Mouse (Mus musculus) cerebellum, postnatal 14 days (tissue): ENCODE data around the gene Echs1.
A peak's percentile ranks its signal among the peaks of the same experiment; 100 is the strongest.
"Not testable (repeated sequence)": the region's sequence is repeated elsewhere in the genome, so short reads cannot be mapped to it uniquely, and the experiment has no call there.

Experiments
- DNase-seq, 2 experiments: peaks; one replicate each; pipeline ENCODE4 v3.0.0; 2021; ENCODE audit warnings: mixed read lengths in 2 of 2

Gene Echs1

GRCm38 (mm10) chr7:140116329-140117054, at the start of gene Echs1:
TSS of gene Echs1 (minus strand) at chr7:140116476.
- peak; percentile 87 for DNase-seq

DNA sequence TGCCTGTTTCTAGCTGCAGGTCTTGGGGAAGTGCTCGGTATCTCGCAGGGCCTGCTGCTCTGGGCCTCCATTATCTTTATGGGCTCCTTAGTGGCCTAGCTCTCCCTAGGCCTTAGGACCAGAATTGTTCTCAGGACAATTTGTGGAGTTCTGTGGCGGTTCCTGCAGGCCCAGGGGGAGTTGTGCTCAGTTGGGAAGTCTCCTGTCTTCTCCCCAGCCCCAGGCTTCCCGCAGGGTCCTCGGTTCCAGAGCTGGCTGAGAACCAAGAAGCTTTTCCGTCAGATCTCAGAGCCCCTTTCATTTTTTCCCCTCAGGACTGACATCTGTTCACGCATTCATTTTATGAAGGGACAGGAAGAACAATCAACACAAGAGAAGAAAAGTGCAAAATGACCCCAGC, 48.4 kb upstream of the Echs1 start, which contains the start of gene Olfr522:
TSS of gene Olfr522 (minus strand) at position 101 of the 400 bp plus-strand sequence.
- no peak for DNase-seq

GRCm38 (mm10) chr7:140160363-140160762, 44.1 kb upstream of the Echs1 start:
- no peak for DNase-seq

- DNase-seq, result peak; percentile 81 to 86
Measured at GRCm38 (mm10) chr7:140154218-140154927, 38.1 kb upstream of the Echs1 start, which contains the start of gene Sprn. TSS of gene Sprn (minus strand) at chr7:140154877.

GRCm38 (mm10) chr7:140153829-140154217, 37.5 kb upstream of the Echs1 start:
- no peak for DNase-seq

DNA sequence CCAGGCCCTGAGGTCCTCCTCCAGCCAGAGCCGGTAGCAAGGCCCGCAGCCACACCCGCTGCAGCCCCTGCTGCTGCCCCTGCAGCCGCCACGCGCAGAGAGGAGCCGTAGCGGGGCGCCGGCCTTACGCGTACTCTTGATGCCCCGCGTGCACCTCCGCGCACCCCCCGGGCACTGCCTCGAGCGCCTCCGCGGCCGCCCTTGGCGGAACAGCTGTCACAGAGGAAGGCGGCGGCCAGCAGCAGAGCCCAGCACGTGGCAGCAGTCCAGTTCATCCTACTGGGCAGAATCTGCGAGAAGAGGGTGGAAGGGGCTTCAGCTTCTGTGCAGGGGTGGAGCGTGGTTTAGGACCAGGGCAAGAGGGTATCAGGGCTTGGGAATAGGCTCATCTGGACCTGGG, 37.1 kb upstream of the Echs1 start:
- peak; percentile 75 to 81 for DNase-seq

- no peak for DNase-seq
Measured at GRCm38 (mm10) chr7:140144550-140144949, 28.3 kb upstream of the Echs1 start.

GRCm38 (mm10) chr7:140141350-140141749, 25.1 kb upstream of the Echs1 start:
- peak; percentile 78 to 83 for DNase-seq

GRCm38 (mm10) chr7:140138021-140138310, 21.7 kb upstream of the Echs1 start:
- no peak for DNase-seq

DNA sequence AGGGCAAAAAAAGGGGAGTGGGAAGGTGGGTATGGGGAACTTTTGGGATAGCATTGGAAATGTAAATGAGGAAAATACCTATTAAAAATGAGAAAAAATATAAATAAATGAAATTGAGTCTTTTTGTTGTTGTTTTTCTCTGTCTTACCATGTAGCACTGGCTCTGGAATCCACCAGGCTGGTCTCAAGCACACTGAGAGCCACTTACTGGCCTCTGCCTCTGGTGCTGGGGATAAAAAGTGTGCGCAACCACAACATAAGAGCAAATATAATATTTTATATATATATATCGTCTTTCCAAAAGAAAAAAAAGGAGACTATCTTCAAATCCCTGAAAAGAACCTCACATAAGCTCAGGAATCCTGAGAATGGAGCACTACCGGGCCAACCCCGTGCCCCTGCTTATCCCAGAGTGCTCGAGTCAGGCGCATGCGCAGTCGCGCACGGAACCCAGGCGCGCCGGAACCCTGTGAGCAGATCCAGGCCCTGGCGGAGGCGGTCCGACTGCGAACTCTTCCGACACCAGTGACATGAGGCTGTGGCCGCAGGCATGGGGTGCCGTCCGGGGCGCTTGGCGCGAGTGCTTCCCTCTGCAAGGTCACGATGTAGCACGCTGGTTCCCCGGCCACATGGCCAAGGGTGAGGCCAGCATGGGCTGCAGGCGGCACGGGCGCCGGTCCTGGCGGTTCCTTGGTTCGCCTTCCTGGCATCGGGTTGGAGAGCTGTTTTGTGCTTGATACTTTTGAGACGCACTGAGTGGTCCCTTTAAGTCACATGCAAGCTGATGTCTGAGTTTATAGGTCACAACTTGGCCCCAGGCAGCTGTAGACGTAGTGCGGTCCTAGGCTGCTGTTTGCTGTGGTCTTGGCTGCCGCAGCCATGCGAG, 21.1 kb upstream of the Echs1 start, which contains the start of gene Mtg1:
TSS of gene Mtg1 (plus strand) at position 430 of the 886 bp plus-strand sequence.
- peak; percentile 98 to 99 for DNase-seq

GRCm38 (mm10) chr7:140135106-140135770, 19.0 kb upstream of the Echs1 start:
- no peak for DNase-seq

- DNase-seq, result not testable (repeated sequence)
Measured at GRCm38 (mm10) chr7:140134033-140134432, 17.8 kb upstream of the Echs1 start.

DNA sequence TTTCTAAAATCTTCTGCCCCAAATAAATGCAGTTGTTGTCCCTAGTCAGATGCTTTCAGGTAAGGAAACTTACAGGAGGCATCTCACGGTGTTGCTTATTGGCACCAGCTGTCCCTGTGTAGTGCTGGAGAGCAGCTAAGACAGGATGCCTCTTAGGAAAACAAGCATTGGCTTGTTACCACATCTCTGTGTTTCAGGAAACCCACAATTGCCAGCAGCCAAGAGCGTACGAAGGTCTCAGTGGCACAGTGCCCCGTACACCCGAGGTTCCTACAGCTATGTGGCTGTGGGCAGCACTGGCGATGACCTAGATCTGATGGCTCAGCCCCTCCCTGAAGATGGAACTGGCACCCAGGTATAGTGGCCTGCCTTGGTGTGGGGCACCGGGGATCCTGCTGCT, 15.9 kb upstream of the Echs1 start:
- DNase-seq, result not testable (repeated sequence)

DNA sequence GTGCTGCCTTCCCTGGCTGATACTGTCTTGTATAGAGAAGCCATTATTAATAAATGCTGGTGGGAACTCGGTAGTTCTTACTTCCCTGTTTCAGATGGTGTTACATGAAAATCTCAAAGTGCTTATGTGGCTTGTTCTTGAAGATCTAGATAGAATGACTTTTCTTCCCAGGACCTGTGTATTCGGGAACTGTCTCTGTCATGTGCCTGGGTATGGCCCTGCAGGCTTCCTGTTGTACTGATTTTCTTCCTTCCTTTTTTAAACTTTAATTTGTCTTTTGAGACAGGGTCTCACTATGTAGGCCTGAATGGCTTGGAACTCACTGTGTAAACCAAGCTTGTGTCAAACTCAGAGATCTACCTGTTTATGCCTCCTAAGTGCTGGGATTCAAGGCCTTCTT, 11.6 kb upstream of the Echs1 start:
- DNase-seq, result no peak

- DNase-seq, result no peak
Measured at GRCm38 (mm10) chr7:140126934-140127333, 10.7 kb upstream of the Echs1 start.

DNA sequence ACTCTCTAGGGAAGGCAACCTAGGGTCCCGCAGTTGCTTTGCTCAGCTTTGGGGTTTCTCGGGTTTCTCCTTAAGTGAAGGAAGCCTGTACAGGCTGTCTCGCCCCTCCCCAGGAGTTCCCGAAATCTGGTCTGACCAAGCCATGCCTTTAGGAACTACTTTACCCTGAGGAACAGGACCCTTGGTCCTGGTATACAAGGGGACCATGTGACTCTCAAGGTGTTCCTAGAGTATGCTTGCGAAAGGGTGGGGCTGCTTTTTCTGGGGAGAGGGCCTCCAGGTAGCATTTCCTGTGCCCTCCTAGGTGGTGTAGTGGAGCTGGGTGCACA, 9.7 kb upstream of the Echs1 start:
- no peak for DNase-seq

DNA sequence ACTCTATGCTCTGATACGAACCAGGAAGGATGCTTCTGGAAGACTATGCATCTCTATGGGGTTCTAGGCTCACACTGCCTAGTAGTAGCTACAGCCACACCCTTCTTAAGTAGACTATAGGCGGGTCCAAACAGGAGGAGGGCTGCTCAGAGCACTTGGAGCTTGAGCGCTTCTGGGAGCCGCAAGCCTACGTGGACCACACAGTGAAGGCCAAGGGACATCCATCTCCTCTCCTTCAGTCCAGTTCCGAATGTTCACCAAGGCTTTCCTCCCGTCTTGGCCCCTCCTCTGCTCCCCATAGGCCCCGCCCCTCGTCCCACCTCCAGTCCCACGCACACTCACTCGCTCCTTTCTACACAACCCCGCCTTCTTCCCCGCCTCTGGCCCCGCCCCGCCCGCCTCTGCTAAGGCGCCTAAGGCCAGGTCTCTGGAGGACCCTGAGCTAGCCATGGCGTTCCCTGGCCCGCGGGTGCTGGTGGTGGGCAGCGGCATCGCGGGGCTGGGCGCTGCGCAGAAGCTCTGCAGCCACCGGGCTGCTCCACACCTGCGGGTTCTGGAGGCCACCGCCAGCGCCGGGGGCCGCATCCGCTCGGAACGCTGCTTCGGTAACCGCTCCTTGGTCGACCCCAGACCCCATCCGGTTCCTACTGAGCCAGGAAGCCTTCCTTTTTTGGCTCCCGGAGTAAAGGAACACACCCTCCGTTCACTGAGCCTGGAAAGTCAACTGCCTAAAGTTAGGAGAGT, 9.2 kb upstream of the Echs1 start:
- DNase-seq, result peak; percentile 92 to 94

DNA sequence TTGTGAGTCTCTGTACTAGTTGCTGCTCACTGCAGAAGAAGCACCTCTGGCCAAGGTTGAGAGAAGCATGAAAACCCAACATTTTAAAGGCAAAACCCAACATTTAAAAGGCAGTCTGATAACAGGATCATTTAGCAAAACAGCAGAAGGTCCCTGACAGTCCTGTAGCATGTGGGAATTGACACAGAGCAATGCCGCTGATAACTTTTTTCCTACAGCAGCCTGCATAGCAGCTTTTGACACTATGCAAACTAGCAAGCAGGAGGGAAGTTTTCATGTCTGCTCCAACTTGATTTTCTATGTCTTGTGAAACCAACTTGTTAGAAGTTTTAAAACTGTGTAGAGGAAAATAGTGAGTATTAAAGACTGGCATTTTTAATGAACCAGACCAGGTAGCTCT, 8.1 kb upstream of the Echs1 start:
- no peak for DNase-seq

- DNase-seq, result no peak
Measured at GRCm38 (mm10) chr7:140122765-140123164, 6.5 kb upstream of the Echs1 start.

DNA sequence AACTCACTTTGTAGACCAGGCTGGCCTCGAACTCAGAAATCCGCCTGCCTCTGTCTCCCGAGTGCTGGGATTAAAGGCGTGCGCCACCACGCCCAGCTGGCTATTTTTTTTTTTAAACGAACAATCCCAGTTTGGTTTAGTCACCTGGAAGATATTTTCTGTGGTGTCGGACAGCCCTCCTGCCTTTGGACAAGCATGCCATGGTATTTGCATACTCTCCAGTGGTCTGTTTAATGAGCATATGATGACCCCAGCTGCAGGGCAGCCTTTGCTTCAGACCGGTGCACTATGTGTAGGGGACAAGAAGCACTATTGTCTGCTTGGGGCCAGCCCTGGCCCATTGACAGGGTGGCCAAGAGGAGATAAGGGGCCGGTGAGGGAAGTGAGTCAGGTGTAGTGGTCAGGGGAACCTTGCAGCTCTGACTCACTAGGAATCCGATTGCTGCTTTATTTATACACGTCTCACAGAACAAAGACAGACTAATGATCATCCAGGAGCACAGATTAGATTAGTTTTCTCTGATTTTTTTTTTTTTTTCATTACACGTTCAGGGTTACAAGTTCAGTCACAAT, 5.1 kb upstream of the Echs1 start:
- DNase-seq, result no peak

DNA sequence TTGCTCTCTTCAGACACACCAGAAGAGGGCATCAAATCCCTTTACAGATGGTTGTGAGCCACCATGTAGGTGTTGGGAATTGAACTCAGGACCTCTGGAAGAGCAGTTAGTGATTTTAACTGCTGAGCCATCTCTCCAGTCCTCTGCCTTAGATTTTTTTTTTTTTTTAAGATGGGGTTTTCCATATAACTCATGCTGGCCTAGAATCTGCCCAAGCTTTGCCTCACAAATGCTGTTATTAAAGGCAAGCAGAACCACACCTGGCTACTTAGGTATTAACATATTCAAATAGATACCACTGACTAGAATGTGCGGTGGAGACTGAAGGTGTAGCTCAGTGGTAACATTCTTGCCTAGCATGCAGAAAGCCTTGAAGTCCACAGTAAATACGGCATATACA, 4.2 kb upstream of the Echs1 start:
- DNase-seq, result no peak
